In the genomic region with DNA sequence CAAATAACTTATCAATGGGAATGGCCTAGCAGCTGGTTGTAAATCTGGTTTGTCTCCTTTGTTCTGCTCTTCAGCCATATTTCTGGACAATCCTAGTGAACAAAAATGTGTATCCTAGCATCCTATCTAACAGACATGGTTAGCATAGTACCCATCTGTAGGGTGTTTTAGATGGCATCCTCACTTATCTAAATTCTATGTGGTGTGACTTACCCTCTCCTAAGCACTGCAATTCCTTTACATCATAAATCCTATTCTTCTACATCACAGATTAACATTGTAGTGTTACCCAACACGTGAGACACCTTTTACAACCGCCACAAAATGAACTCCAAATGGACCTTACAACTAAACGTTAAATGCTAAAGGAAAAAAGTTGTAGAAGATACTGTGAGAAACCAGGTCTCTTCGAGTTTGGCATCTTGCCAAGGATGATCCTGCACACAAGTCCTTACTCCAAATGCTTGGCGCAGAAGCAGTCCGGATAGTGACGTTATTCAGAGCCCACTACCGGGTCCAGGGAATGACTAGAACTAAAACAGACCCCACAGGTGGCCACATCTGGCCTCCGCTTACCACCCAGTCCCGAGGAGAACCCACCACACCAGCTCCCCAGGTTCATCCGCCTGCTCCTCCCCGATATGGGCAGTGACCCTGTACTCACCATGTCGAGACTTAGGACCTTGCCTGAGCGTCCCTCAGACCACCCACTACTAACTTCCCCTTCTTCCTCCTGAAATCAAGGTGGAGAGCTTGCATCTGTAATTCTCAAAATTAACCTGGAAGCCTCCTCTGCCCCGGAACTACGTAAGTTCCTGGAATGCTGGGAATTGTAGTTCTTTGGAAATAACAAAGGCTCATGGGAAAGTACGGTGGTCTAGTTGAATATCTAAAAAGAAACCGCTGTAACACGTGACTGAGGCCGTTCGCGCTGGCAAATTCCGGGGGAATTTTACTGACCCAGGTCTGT, we compare ENCODE assay signal across 8 mouse cellular contexts. TPM values are rescaled to one million over a fixed set of nuclear protein-coding genes. Genes with fewer than 3 reads are reported as not detected.
A peak's percentile ranks its signal among the peaks of the same experiment; 100 is the strongest.
DNase-seq lines count a peak whose midpoint lies in the region; ATAC-seq and TF ChIP-seq lines count a peak whose summit lies in the region.

Zfp933 (minus strand) TSS at position 753 of the 970 bp plus-strand sequence.

- ATAC-seq in embryonic facial prominence, embryonic 11.5 days (replicated peaks; ENCODE audit: insufficient number of reproducible peaks, low FRiP score, low TSS enrichment, low read depth) = peak; percentile 91
- ATAC-seq in granulocyte monocyte progenitor cell, adult 5-6 weeks (replicated peaks; ENCODE audit: poor library complexity, severe bottlenecking) = peak; percentile 91
- peak; percentile 90 for ATAC-seq in intestine, postnatal 0 days

- H3K27ac ChIP-seq in embryonic facial prominence, embryonic 11.5 days (replicated peaks; ENCODE audit: low read depth, low read length) = no peak within 1 kb of the TSS
- peak within 1 kb of the TSS; percentile 41; the same call in 1 of the 2 replicates for H3K27ac ChIP-seq in intestine, postnatal 0 days (ENCODE audit: low read depth, low read length)
- H3K27ac ChIP-seq in midbrain, embryonic 10.5 days (replicated peaks) = peak within 1 kb of the TSS; percentile 83

- no peaks in the 10 kb centered on the region for H3K27me3 ChIP-seq in embryonic facial prominence, embryonic 11.5 days (ENCODE audit: control insufficient read depth, insufficient read depth, low read length)
- no peaks in the 10 kb centered on the region for H3K27me3 ChIP-seq in intestine, postnatal 0 days (replicated peaks; ENCODE audit: control insufficient read depth, insufficient read depth, low read length)
- no peaks in the 10 kb centered on the region for H3K27me3 ChIP-seq in midbrain, embryonic 10.5 days (ENCODE audit: low read depth, poor library complexity, severe bottlenecking)

- H3K4me1 ChIP-seq in embryonic facial prominence, embryonic 11.5 days (ENCODE audit: control insufficient read depth, insufficient read depth, low read length) = no peaks in the 10 kb centered on the region
- peaks cover 5% of the 10 kb centered on the region; the same call in 1 of the 2 replicates for H3K4me1 ChIP-seq in intestine, postnatal 0 days (replicated peaks; ENCODE audit: control insufficient read depth, insufficient read depth, low read length)
- peaks cover 14% of the 10 kb centered on the region for H3K4me1 ChIP-seq in midbrain, embryonic 10.5 days

- peak within 1 kb of the TSS; percentile 39 for H3K4me2 ChIP-seq in embryonic facial prominence, embryonic 11.5 days (ENCODE audit: low read depth, low read length)
- H3K4me2 ChIP-seq in intestine, postnatal 0 days (replicated peaks; ENCODE audit: low read depth) = peak within 1 kb of the TSS; percentile 80

- WGBS in embryonic facial prominence, embryonic 11.5 days = 5% methylated on average over 23 of the region's 23 CpGs
- 2% methylated on average over 23 of the region's 23 CpGs for WGBS in intestine, postnatal 0 days
- WGBS in midbrain, embryonic 10.5 days = 5% methylated on average over 23 of the region's 23 CpGs

- H3K4me3 ChIP-seq in embryonic facial prominence, embryonic 11.5 days (ENCODE audit: low read depth, low read length) = peak within 1 kb of the TSS; percentile 65
- H3K4me3 ChIP-seq in intestine, postnatal 0 days (ENCODE audit: low read depth, low read length) = peak within 1 kb of the TSS; percentile 96
- peak within 1 kb of the TSS; percentile 85 for H3K4me3 ChIP-seq in midbrain, embryonic 10.5 days

- peak; percentile 66 for DNase-seq in 3134 (ENCODE audit: extremely low read depth, insufficient read length, low spot score)
- DNase-seq in adrenal gland, adult 8-10 months = peak; percentile 63
- DNase-seq in embryonic facial prominence, embryonic 11.5 days (ENCODE audit: low spot score) = peak; percentile 96
- DNase-seq in left cerebral cortex, postnatal 36 days (ENCODE audit: low spot score in 2 of 2) = peak; percentile 65 to 77
- DNase-seq in midbrain, embryonic 10.5 days (ENCODE audit: low spot score) = peak; percentile 60
- peak; percentile 54 for DNase-seq in right cerebral cortex, postnatal 4 days

- peak within 1 kb of the TSS; percentile 50 for H3K9ac ChIP-seq in embryonic facial prominence, embryonic 11.5 days (replicated peaks; ENCODE audit: low read length)
- peak within 1 kb of the TSS; percentile 65 for H3K9ac ChIP-seq in intestine, postnatal 0 days (ENCODE audit: low read depth, low read length)

- no peaks in the 10 kb centered on the region for H3K9me3 ChIP-seq in embryonic facial prominence, embryonic 11.5 days (replicated peaks; ENCODE audit: control insufficient read depth, low read length)
- H3K9me3 ChIP-seq in intestine, postnatal 0 days (ENCODE audit: control insufficient read depth) = no peaks in the 10 kb centered on the region
- peaks cover 12% of the 10 kb centered on the region for H3K9me3 ChIP-seq in midbrain, embryonic 10.5 days (replicated peaks)

- peaks cover 2% of the 10 kb centered on the region for H3K36me3 ChIP-seq in embryonic facial prominence, embryonic 11.5 days (replicated peaks; ENCODE audit: control insufficient read depth, insufficient read depth, low read depth, low read length)
- peaks cover 7% of the 10 kb centered on the region for H3K36me3 ChIP-seq in intestine, postnatal 0 days (ENCODE audit: control insufficient read depth, insufficient read depth)
- H3K36me3 ChIP-seq in midbrain, embryonic 10.5 days = peaks cover 27% of the 10 kb centered on the region

- no peak for TF ChIP-seq CTCF in intestine, postnatal 0 days (IDR thresholded peaks at IDR 0.05; ENCODE audit: low read depth)

- intact Hi-C loops in left cerebral cortex, postnatal 36 days (cut with DNase I) = loop anchor here (2.0 kb wide), 2 partner anchors 21 kb away; partner anchors contain the start of genes Fv1 and Miip

RNA-seq across cellular contexts. Expression of gene Zfp933, which starts in this region (rescaled TPM):
- total RNA-seq in adrenal gland, adult 8-10 months (2022) = 10 to 100 TPM; 36.0 to 78.9 (median 42.2) TPM
- polyA plus RNA-seq in embryonic facial prominence, embryonic 11.5 days (2014; fragmentation: Nextera tagmentation; extraction: Ambion mirVana) = 5.0 and 6.1 TPM in 2 replicates
- total RNA-seq in granulocyte monocyte progenitor cell, adult 5-6 weeks (2014; fragmentation: Nextera tagmentation) = 15.2 and 18.2 TPM in 2 replicates
- 8.5 and 10.4 TPM in 2 replicates for total RNA-seq in granulocyte monocyte progenitor cell, adult 5-6 weeks (2017)
- 3.4 and 3.6 TPM in 2 replicates for polyA plus RNA-seq in intestine, postnatal 0 days (2015; fragmentation: Nextera tagmentation; extraction: Ambion mirVana)
- 10 to 100 TPM; 15.2 to 21.5 TPM for total RNA-seq in left cerebral cortex, postnatal 36 days (2021)
- polyA plus RNA-seq in midbrain, embryonic 10.5 days (2016; fragmentation: Nextera tagmentation; extraction: Ambion mirVana) = 5.3 and 5.9 TPM in 2 replicates
